In the genomic region with DNA sequence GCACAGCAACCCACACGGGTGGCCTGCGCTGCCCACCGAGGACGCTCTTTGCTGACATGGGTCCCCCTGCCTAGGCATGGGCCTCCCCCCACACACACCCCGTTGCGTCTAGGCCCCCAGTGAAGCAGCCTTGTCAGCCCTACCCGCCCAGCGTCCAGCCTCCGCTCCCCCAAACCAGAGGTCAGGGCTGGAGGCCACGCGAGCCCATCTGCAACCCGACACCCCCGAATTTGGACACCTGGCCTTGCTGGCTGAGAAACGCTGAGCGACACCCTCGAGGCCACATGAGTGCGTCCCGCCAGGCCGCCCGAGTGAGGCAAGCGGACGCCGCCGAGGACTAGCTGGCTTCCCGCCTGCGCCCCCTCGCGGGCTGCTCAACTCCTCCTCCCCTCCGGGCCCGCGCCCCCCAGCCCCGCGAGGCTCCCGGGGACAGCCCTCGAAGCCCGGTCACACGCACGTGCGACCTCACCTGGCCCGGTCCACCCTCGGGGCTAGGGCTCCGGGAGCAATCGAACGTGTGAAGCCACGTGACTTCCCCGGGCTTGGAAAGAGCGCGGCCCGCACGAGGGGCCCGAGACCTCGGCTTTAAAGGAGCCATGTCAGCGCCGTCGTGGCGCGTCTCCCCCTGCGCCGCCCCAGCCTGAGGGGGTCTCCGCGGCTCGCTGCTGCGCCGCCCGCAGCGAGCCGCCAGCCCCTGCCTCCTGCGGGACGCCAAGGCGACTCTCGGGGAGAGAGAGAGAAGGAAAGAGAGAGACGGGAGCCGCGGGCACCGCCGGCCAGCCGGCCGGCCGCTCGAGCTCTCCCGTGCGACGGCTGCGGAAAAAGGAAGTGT, we compare ENCODE assay signal across 8 mouse cellular contexts. TPM values are rescaled to one million over a fixed set of nuclear protein-coding genes. Genes with fewer than 3 reads are reported as not detected.
DNase-seq lines count a peak whose midpoint lies in the region; ATAC-seq and TF ChIP-seq lines count a peak whose summit lies in the region.

No protein-coding gene starts in this region.

- intact Hi-C loops in heart, postnatal 25 days (cut with DNase I), result no loop called here

- 4% methylated on average over 74 of the region's 84 CpGs for WGBS in forebrain, embryonic 11.5 days
- WGBS in lung, postnatal 0 days, result 4% methylated on average over 61 of the region's 84 CpGs
- WGBS in small intestine, adult 2 months, result 6% methylated on average over 84 of the region's 84 CpGs

- H3K27ac ChIP-seq in bone marrow macrophage, adult 2 months (ENCODE audit: insufficient read depth, low read depth, low read length), result no peak overlapping the region
- no peak overlapping the region for H3K27ac ChIP-seq in forebrain, embryonic 11.5 days (ENCODE audit: low read depth, low read length)
- no peak overlapping the region for H3K27ac ChIP-seq in lung, postnatal 0 days (ENCODE audit: low read length)
- H3K27ac ChIP-seq in small intestine, adult 2 months (ENCODE audit: insufficient read depth, low read depth, low read length), result no peak overlapping the region

- peak overlapping the region; percentile 53 for H3K4me3 ChIP-seq in bone marrow macrophage, adult 2 months (ENCODE audit: insufficient read depth, low read length)
- H3K4me3 ChIP-seq in forebrain, embryonic 11.5 days (ENCODE audit: low read depth, low read length), result peak overlapping the region; percentile 38
- H3K4me3 ChIP-seq in lung, postnatal 0 days (ENCODE audit: low read depth, low read length), result peak overlapping the region; percentile 52
- H3K4me3 ChIP-seq in small intestine, adult 2 months (ENCODE audit: low read depth, low read length), result peak overlapping the region; percentile 60

- peak; percentile 40 for DNase-seq in ES-CJ7 (ENCODE audit: low read depth, low spot score)
- DNase-seq in forebrain, embryonic 11.5 days (ENCODE audit: low spot score), result peak; percentile 76
- peak; percentile 4 for DNase-seq in heart, postnatal 25 days (ENCODE audit: low spot score)
- peak; percentile 52 to 66 for DNase-seq in kidney, postnatal 4 days
- peak; percentile 7 for DNase-seq in lung, postnatal 0 days (ENCODE audit: low spot score)

- 0 out of 2 replicates have a peak, but pooled peaks cover 3% of the 10 kb centered on the region for H3K4me1 ChIP-seq in bone marrow macrophage, adult 2 months (ENCODE audit: control insufficient read depth, insufficient read depth, low read length)
- peaks cover 6% of the 10 kb centered on the region for H3K4me1 ChIP-seq in forebrain, embryonic 11.5 days (replicated peaks; ENCODE audit: control insufficient read depth, insufficient read depth, low read length)
- H3K4me1 ChIP-seq in lung, postnatal 0 days (ENCODE audit: insufficient read depth, low read depth, low read length), result 0 out of 2 replicates have a peak, but pooled peaks cover 8% of the 10 kb centered on the region
- peaks cover 4% of the 10 kb centered on the region; the same call in 1 of the 2 replicates for H3K4me1 ChIP-seq in small intestine, adult 2 months (ENCODE audit: control insufficient read depth, insufficient read depth, insufficient read length, low read length)

- no peak overlapping the region for H3K9ac ChIP-seq in forebrain, embryonic 11.5 days (ENCODE audit: low read length)
- H3K9ac ChIP-seq in lung, postnatal 0 days (replicated peaks; ENCODE audit: low read depth), result no peak overlapping the region

- peaks cover 49% of the 10 kb centered on the region for H3K27me3 ChIP-seq in forebrain, embryonic 11.5 days (ENCODE audit: control insufficient read depth, insufficient read depth, low read length)
- H3K27me3 ChIP-seq in lung, postnatal 0 days (replicated peaks; ENCODE audit: insufficient read depth, low read length), result peaks cover 51% of the 10 kb centered on the region
- H3K27me3 ChIP-seq in small intestine, adult 2 months (ENCODE audit: control insufficient read depth, insufficient read depth, low read length), result peaks cover 43% of the 10 kb centered on the region

- H3K36me3 ChIP-seq in forebrain, embryonic 11.5 days (ENCODE audit: control insufficient read depth, insufficient read depth, low read length), result no peaks in the 10 kb centered on the region
- H3K36me3 ChIP-seq in lung, postnatal 0 days (ENCODE audit: insufficient read depth, low read length), result no peaks in the 10 kb centered on the region
- H3K36me3 ChIP-seq in small intestine, adult 2 months (ENCODE audit: control insufficient read depth, insufficient read depth, low read length), result no peaks in the 10 kb centered on the region

- TF ChIP-seq CTCF in bone marrow macrophage, adult 2 months (IDR thresholded peaks at IDR 0.05; ENCODE audit: low read depth, low read length), result no peak
- peak; percentile 19; the same call in 1 of the 2 replicates for TF ChIP-seq CTCF in lung, postnatal 0 days (IDR thresholded peaks at IDR 0.05)
- TF ChIP-seq CTCF in small intestine, adult 2 months (IDR thresholded peaks at IDR 0.05; ENCODE audit: extremely low read depth, insufficient read length, insufficient replicate concordance, low read depth, low read length), result no peak

- H3K4me2 ChIP-seq in forebrain, embryonic 11.5 days (ENCODE audit: low read depth, low read length, severe bottlenecking), result peak overlapping the region; percentile 69
- H3K4me2 ChIP-seq in lung, postnatal 0 days (replicated peaks; ENCODE audit: low read depth, low read length), result peak overlapping the region; percentile 88

- TF ChIP-seq POLR2A in bone marrow macrophage, adult 2 months (IDR thresholded peaks at IDR 0.05; ENCODE audit: borderline replicate concordance, low read depth, low read length), result no peak
- no peak for TF ChIP-seq POLR2A in small intestine, adult 2 months (IDR thresholded peaks at IDR 0.05; ENCODE audit: low read depth, low read length)

- no peaks in the 10 kb centered on the region for H3K9me3 ChIP-seq in forebrain, embryonic 11.5 days (ENCODE audit: control insufficient read depth, low read length)
- H3K9me3 ChIP-seq in lung, postnatal 0 days (ENCODE audit: low read length), result no peaks in the 10 kb centered on the region; the same call in 1 of the 2 replicates

- ATAC-seq in forebrain, embryonic 11.5 days (replicated peaks; ENCODE audit: low FRiP score), result peak; percentile 44
- ATAC-seq in lung, postnatal 0 days, result no peak
- ATAC-seq in monocyte, adult 5-6 weeks (replicated peaks; ENCODE audit: insufficient number of reproducible peaks, low FRiP score, low TSS enrichment, poor library complexity, severe bottlenecking), result no peak

- TF ChIP-seq EP300 in lung, postnatal 0 days (IDR thresholded peaks at IDR 0.05), result no peak

RNA-seq across cellular contexts. Expression of gene Cpeb1, which starts 1.6 kb away (rescaled TPM):
- polyA plus RNA-seq in bone marrow macrophage, adult 2 months (2012; ENCODE audit: insufficient read depth, insufficient read length, missing spikeins), result 0.97 and 1.1 TPM in 2 replicates
- 1.1 and 2.4 TPM in 2 replicates for polyA plus RNA-seq in forebrain, embryonic 11.5 days (2014; fragmentation: Nextera tagmentation; extraction: Ambion mirVana)
- 10 to 100 TPM in 1 of 2 experiments, 1 to 10 TPM in 1; 7.0 to 12.3 TPM for total RNA-seq in heart, postnatal 25 days (2021)
- polyA plus RNA-seq in lung, postnatal 0 days (2015; fragmentation: Nextera tagmentation; extraction: Ambion mirVana), result 1.7 and 1.8 TPM in 2 replicates
- 0.28 and 1.0 TPM in 2 replicates for polyA plus RNA-seq in small intestine, adult 2 months (2012; rRNA removed)
- total RNA-seq in monocyte, adult 5-6 weeks (2017), result 0.10 TPM in 1 of 3 replicates, not detected in the others

RNA-seq across cellular contexts. Expression of gene Ap3b2, which starts 40.1 kb away (rescaled TPM):
- not detected in 2 replicates for polyA plus RNA-seq in bone marrow macrophage, adult 2 months (2012; ENCODE audit: insufficient read depth, insufficient read length, missing spikeins)
- polyA plus RNA-seq in forebrain, embryonic 11.5 days (2014; fragmentation: Nextera tagmentation; extraction: Ambion mirVana), result 26.1 and 27.3 TPM in 2 replicates
- total RNA-seq in heart, postnatal 25 days (2021), result not detected
- polyA plus RNA-seq in lung, postnatal 0 days (2015; fragmentation: Nextera tagmentation; extraction: Ambion mirVana), result 0.12 and 0.23 TPM in 2 replicates
- 0.89 and 1.4 TPM in 2 replicates for polyA plus RNA-seq in small intestine, adult 2 months (2012; rRNA removed)
- not detected in 3 replicates for total RNA-seq in monocyte, adult 5-6 weeks (2017)

RNA-seq across cellular contexts. Expression of gene BC048679, which starts 44.4 kb away (rescaled TPM):
- not detected in 2 replicates for polyA plus RNA-seq in bone marrow macrophage, adult 2 months (2012; ENCODE audit: insufficient read depth, insufficient read length, missing spikeins)
- not detected in 2 replicates for polyA plus RNA-seq in forebrain, embryonic 11.5 days (2014; fragmentation: Nextera tagmentation; extraction: Ambion mirVana)
- total RNA-seq in heart, postnatal 25 days (2021), result not detected
- polyA plus RNA-seq in lung, postnatal 0 days (2015; fragmentation: Nextera tagmentation; extraction: Ambion mirVana), result not detected in 2 replicates
- polyA plus RNA-seq in small intestine, adult 2 months (2012; rRNA removed), result not detected in 2 replicates
- not detected in 3 replicates for total RNA-seq in monocyte, adult 5-6 weeks (2017)

Comparison
In these comparisons a context has a peak if more than half of its experiments do, and no peak if none do; other contexts are left out.
1. DNase-seq: peak in every context shown above with its lines; median percentile 76 in forebrain, embryonic 11.5 days; 59 in kidney, postnatal 4 days; 40 in ES-CJ7; 7 in lung, postnatal 0 days; 4 in heart, postnatal 25 days.
2. RNA of gene Ap3b2, which starts 40.1 kb away (polyA plus RNA-seq): 26.1 to 27.3 TPM in forebrain, embryonic 11.5 days; 0.89 to 1.4 TPM in small intestine, adult 2 months, 0.12 to 0.23 TPM in lung, postnatal 0 days and not detected in bone marrow macrophage, adult 2 months; every median in the first group is over 10 times any median in the second.
3. Peak in every context shown above with its lines, with median percentiles within 50 percentile points of each other: H3K4me3 ChIP-seq.